Mouse (Mus musculus) heart, postnatal 0 days (tissue): Measurements from ENCODE around the gene Dnah2.

Experiments used
- CTCF ChIP-seq: IDR thresholded peaks from 2 replicates; pipeline ENCODE4 v1.5.1; 2016; ENCODE audit warnings: antibody characterized with exemption, control low read depth, low read depth
- EP300 ChIP-seq: IDR thresholded peaks from 2 replicates; pipeline ENCODE4 v1.6.1; 2016; ENCODE audit warnings: antibody characterized with exemption, low read depth

DNA sequence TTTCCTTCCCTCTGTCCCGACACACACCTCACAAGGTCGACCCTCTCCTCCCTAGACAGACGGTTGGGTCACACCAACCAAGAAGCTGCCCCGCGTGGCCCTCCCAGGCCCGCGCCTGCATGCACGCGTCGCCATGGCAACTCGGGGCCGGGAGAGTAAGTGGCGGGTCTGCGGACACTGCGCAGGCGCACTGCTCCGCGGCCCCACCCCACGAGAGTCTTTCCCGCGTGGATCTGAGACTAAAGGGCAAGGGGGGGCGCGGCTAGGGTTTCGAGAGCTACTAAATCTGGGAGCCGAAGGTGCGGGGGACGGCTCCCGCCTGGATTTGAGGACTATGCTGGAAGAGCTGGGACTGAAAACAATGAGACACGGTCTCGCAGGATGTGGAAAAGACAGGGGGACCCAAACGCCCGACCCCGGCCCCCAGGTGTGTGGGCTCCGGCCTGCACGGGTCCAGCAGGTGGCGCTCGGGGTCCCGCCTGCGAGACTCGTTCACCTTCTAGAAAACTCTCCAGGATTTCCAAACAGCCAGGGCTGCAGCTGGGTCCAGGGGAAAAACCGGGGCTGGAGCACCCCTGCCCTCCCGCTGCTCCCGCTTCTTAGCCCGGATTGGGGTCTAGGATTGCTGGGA lies 2.4 kb downstream of the Dnah2 start:
- peak; percentile 59 for TF ChIP-seq CTCF
- no peak for TF ChIP-seq EP300
